Mouse (Mus musculus): ENCODE results near the gene Thegl. TPM values are rescaled to one million over a fixed set of nuclear protein-coding genes. Genes with fewer than 3 reads are reported as not detected.

Thegl gene
- total RNA-seq, 2 experiments from 2014 or later, result not detected

- no peak for TF ChIP-seq CTCF (IDR thresholded peaks at IDR 0.05)
- DNase-seq, result no peak
- intact Hi-C loops (cut with DNase I), result no loop called here
- Histone ChIP-seq H3K4me3 (no peak overlapping the region), H3K27ac (peak overlapping the region; percentile 56; the same call in 1 of the 2 replicates)
Observed at GRCm38 (mm10) chr5:77100691-77101090, 84.9 kb downstream of the Thegl start.

GRCm38 (mm10) chr5:77102522-77103365 lies 86.9 kb downstream of the Thegl start:
- no peak for DNase-seq
- Histone ChIP-seq H3K27ac (no peak overlapping the region), H3K4me3 (no peak overlapping the region)
- TF ChIP-seq CTCF (IDR thresholded peaks at IDR 0.05), result no peak
- intact Hi-C loops (cut with DNase I), result no loop called here

- no peak for TF ChIP-seq CTCF (IDR thresholded peaks at IDR 0.05)
- Histone ChIP-seq H3K27ac (no peak overlapping the region), H3K4me3 (no peak overlapping the region)
- DNase-seq, result no peak
- intact Hi-C loops (cut with DNase I), result no loop called here
Observed at GRCm38 (mm10) chr5:77107146-77107822, 91.5 kb downstream of the Thegl start.

GRCm38 (mm10) chr5:77108806-77109205 lies 93.0 kb downstream of the Thegl start:
- TF ChIP-seq CTCF (IDR thresholded peaks at IDR 0.05), result no peak
- no peak overlapping the region for H3K4me3 ChIP-seq
- no peak overlapping the region for H3K27ac ChIP-seq
- no peak for DNase-seq
- intact Hi-C loops (cut with DNase I), result no loop called here

GRCm38 (mm10) chr5:77109814-77110213 lies 94.0 kb downstream of the Thegl start:
- no peak for DNase-seq
- intact Hi-C loops (cut with DNase I), result no loop called here
- Histone ChIP-seq H3K27ac (no peak overlapping the region), H3K4me3 (no peak overlapping the region)
- no peak for TF ChIP-seq CTCF (IDR thresholded peaks at IDR 0.05)

Other genes starting within 250 kb of the Thegl start
- gene Aasdh, start 110.5 kb upstream of the Thegl start, total RNA-seq (2021), result 10 to 100 TPM in 1 of 2 experiments, 1 to 10 TPM in 1; 9.6 to 12.9 TPM
- gene Paics, start 64.7 kb upstream of the Thegl start, total RNA-seq (2021), result 100 to 1,000 TPM; 129 to 139 TPM
- 10 to 100 TPM; 21.2 to 21.8 TPM for gene Ppat, start 64.4 kb upstream of the Thegl start, total RNA-seq (2021)
- 10 to 100 TPM; 46.6 to 55.9 TPM for gene Srp72, start 41.3 kb upstream of the Thegl start, total RNA-seq (2021)
- gene Arl9, start 12.0 kb upstream of the Thegl start, total RNA-seq (2021), result not detected
- 1 to 10 TPM; 2.2 to 5.4 TPM for gene Hopx, start 99.1 kb downstream of the Thegl start, total RNA-seq (2021)
- gene Spink2, start 195.4 kb downstream of the Thegl start, total RNA-seq (2021), result not detected
- 1 to 10 TPM; 7.8 to 9.2 TPM for gene Rest, start 249.5 kb downstream of the Thegl start, total RNA-seq (2021)

Data from gastrocnemius, adult 2 months (tissue).